Mouse (Mus musculus) WW6 (cell line): ENCODE measurements around the gene Extl1.

Experiments
- DNase-seq: peaks from one replicate; pipeline ENCODE4 v3.0.0-alpha.2; 2013; ENCODE audit warnings: low read depth, low spot score

The Extl1 gene

GRCm38 (mm10) chr4:134391636-134392035 lies 8.0 kb upstream of the Extl1 start:
- no peak for DNase-seq

GRCm38 (mm10) chr4:134388397-134388796 lies 4.7 kb upstream of the Extl1 start:
- no peak for DNase-seq

- no peak for DNase-seq
These were observed 3.6 kb upstream of the Extl1 start for GRCm38 (mm10) chr4:134387268-134387667.

GRCm38 (mm10) chr4:134379510-134379909 lies 4.1 kb downstream of the Extl1 start:
- no peak for DNase-seq

- DNase-seq, result no peak
These were observed 5.5 kb downstream of the Extl1 start for GRCm38 (mm10) chr4:134378089-134378615.

- DNase-seq, result no peak
These were observed 9.3 kb downstream of the Extl1 start for GRCm38 (mm10) chr4:134374306-134374705.

GRCm38 (mm10) chr4:134373295-134373694 lies 10.4 kb downstream of the Extl1 start:
- DNase-seq, result no peak

- no peak for DNase-seq
These were observed 11.3 kb downstream of the Extl1 start for GRCm38 (mm10) chr4:134372294-134372747.

- no peak for DNase-seq
These were observed 12.3 kb downstream of the Extl1 start for GRCm38 (mm10) chr4:134371316-134371855.

GRCm38 (mm10) chr4:134370649-134371221 lies 12.9 kb downstream of the Extl1 start:
- no peak for DNase-seq

GRCm38 (mm10) chr4:134365280-134365679 lies 18.4 kb downstream of the Extl1 start:
- DNase-seq, result no peak

GRCm38 (mm10) chr4:134362586-134362985 lies 21.1 kb downstream of the Extl1 start:
- no peak for DNase-seq

GRCm38 (mm10) chr4:134362124-134362523 lies 21.5 kb downstream of the Extl1 start:
- DNase-seq, result no peak

- DNase-seq, result no peak
These were observed 22.4 kb downstream of the Extl1 start for GRCm38 (mm10) chr4:134361215-134361614.

GRCm38 (mm10) chr4:134359649-134360048 lies 24.0 kb downstream of the Extl1 start:
- DNase-seq, result no peak

GRCm38 (mm10) chr4:134357461-134357771 lies 26.2 kb downstream of the Extl1 start:
- no peak for DNase-seq

- DNase-seq, result no peak
These were observed 26.8 kb downstream of the Extl1 start for GRCm38 (mm10) chr4:134356591-134357460.

GRCm38 (mm10) chr4:134355841-134356452 lies 27.7 kb downstream of the Extl1 start:
- no peak for DNase-seq

GRCm38 (mm10) chr4:134353527-134354409 lies 29.9 kb downstream of the Extl1 start:
- DNase-seq, result no peak

- no peak for DNase-seq
These were observed 30.7 kb downstream of the Extl1 start for GRCm38 (mm10) chr4:134352929-134353328.

- no peak for DNase-seq
These were observed 31.4 kb downstream of the Extl1 start for GRCm38 (mm10) chr4:134352261-134352707.
